Mouse (Mus musculus): ENCODE measurements around the gene Tmem177. TPM values are rescaled to one million over a fixed set of nuclear protein-coding genes. Genes with fewer than 3 reads are reported as not detected.

Gene Tmem177
- 3.7 TPM for polyA plus RNA-seq (2014; fragmentation: Illumina TruSeq; extraction: RNeasy Lipid Tissue Mini Kit (QIAGEN cat#74804); ENCODE audit: low read depth, low replicate concordance)

GRCm38 (mm10) chr1:119912953-119913814, at the start of gene Tmem177:
Gene Tmem177 (minus strand): TSS chr1:119913208.

Other genes with a start within 250 kb of the Tmem177 start
- gene Ptpn4, start 75.6 kb downstream of the Tmem177 start, polyA plus RNA-seq (2014; fragmentation: Illumina TruSeq; extraction: RNeasy Lipid Tissue Mini Kit (QIAGEN cat#74804); ENCODE audit: low read depth, low replicate concordance), result 23.6 TPM
- not detected for gene Cfap221, start 84.0 kb upstream of the Tmem177 start, polyA plus RNA-seq (2014; fragmentation: Illumina TruSeq; extraction: RNeasy Lipid Tissue Mini Kit (QIAGEN cat#74804); ENCODE audit: low read depth, low replicate concordance)
- gene Sctr, start 93.7 kb upstream of the Tmem177 start, polyA plus RNA-seq (2014; fragmentation: Illumina TruSeq; extraction: RNeasy Lipid Tissue Mini Kit (QIAGEN cat#74804); ENCODE audit: low read depth, low replicate concordance), result not detected
- 1.0 TPM for gene Tmem37, start 160.9 kb upstream of the Tmem177 start, polyA plus RNA-seq (2014; fragmentation: Illumina TruSeq; extraction: RNeasy Lipid Tissue Mini Kit (QIAGEN cat#74804); ENCODE audit: low read depth, low replicate concordance)
- gene Dbi, start 207.9 kb upstream of the Tmem177 start, polyA plus RNA-seq (2014; fragmentation: Illumina TruSeq; extraction: RNeasy Lipid Tissue Mini Kit (QIAGEN cat#74804); ENCODE audit: low read depth, low replicate concordance), result 352 TPM
- 7.5 TPM for gene 3110009E18Rik, start 208.0 kb upstream of the Tmem177 start, polyA plus RNA-seq (2014; fragmentation: Illumina TruSeq; extraction: RNeasy Lipid Tissue Mini Kit (QIAGEN cat#74804); ENCODE audit: low read depth, low replicate concordance)

Measured in sigmoid colon, adult 10 weeks (tissue).